Mouse (Mus musculus): ENCODE data around the gene Vsx2. TPM values are rescaled to one million over a fixed set of nuclear protein-coding genes. Genes with fewer than 3 reads are reported as not detected.
"Not testable (repeated sequence)": the region's sequence is repeated elsewhere in the genome, so short reads cannot be mapped to it uniquely, and the experiment has no call there.

Gene Vsx2
- not detected in 2 replicates for polyA plus RNA-seq (2015; fragmentation: Nextera tagmentation; extraction: Ambion mirVana)

- Histone ChIP-seq H3K9ac (no peak within 1 kb of the TSS), H3K27me3 (peaks cover 89% of the 10 kb centered on the region), H3K4me3 (replicated peaks) (no peak within 1 kb of the TSS), H3K4me2 (0 out of 2 replicates have a peak within 1 kb of the TSS, but pooled peaks have one; percentile 26), H3K4me1 (peaks cover 24% of the 10 kb centered on the region), H3K9me3 (replicated peaks) (no peaks in the 10 kb centered on the region), H3K36me3 (no peaks in the 10 kb centered on the region), H3K27ac (no peak within 1 kb of the TSS)
- WGBS: 4% methylated on average over 25 of the region's 25 CpGs
- no peak for ATAC-seq (replicated peaks; ENCODE audit: low FRiP score)
These were observed at the start of gene Vsx2 for GRCm38 (mm10) chr12:84569336-84569970. Vsx2 (plus strand) TSS chr12:84569762.

DNA sequence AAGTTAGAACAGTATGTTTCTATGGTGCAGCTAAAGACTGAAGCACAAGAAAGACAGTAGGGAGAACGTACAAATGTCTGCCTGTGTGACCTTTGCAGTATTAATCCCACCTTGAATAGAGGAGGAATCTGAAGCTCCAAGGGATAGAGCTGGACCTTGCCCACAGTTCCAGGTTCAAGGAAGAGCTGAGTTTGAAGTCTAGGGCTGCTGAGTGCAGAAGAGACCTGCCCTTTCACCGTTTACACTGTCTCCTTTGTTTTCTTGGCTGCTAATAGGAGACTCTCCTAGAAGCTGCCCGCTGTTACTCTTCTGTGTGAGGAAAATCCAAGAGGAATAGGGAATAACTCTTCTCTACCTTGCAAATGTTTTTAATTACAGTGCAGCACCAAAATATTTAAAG is 45.8 kb upstream of the Vsx2 start:
- H3K27ac ChIP-seq: no peak overlapping the region
- no peak overlapping the region for H3K4me3 ChIP-seq (replicated peaks)
- no peaks in the 10 kb centered on the region for H3K27me3 ChIP-seq
- no peaks in the 10 kb centered on the region for H3K36me3 ChIP-seq
- H3K4me2 ChIP-seq: no peak overlapping the region
- WGBS: 53% methylated on average over 3 of the region's 3 CpGs
- no peaks in the 10 kb centered on the region for H3K9me3 ChIP-seq (replicated peaks)
- no peak for ATAC-seq (replicated peaks; ENCODE audit: low FRiP score)
- peaks cover 24% of the 10 kb centered on the region for H3K4me1 ChIP-seq
- H3K9ac ChIP-seq: no peak overlapping the region

- no peaks in the 10 kb centered on the region for H3K9me3 ChIP-seq (replicated peaks)
- H3K4me3 ChIP-seq (replicated peaks): no peak overlapping the region
- H3K27me3 ChIP-seq: no peaks in the 10 kb centered on the region
- H3K4me2 ChIP-seq: no peak overlapping the region
- WGBS: 29% methylated on average over 11 of the region's 11 CpGs
- ATAC-seq (replicated peaks; ENCODE audit: low FRiP score): 0 out of 2 replicates have a peak, but pooled peaks have one; percentile 18
- H3K27ac ChIP-seq: no peak overlapping the region
- no peak overlapping the region for H3K9ac ChIP-seq
- H3K4me1 ChIP-seq: peaks cover 24% of the 10 kb centered on the region
- H3K36me3 ChIP-seq: no peaks in the 10 kb centered on the region
These were observed 45.2 kb upstream of the Vsx2 start for GRCm38 (mm10) chr12:84524147-84525050.

- WGBS: 70% methylated on average over 12 of the region's 12 CpGs
These were observed 44.1 kb upstream of the Vsx2 start for GRCm38 (mm10) chr12:84525422-84525821.

DNA sequence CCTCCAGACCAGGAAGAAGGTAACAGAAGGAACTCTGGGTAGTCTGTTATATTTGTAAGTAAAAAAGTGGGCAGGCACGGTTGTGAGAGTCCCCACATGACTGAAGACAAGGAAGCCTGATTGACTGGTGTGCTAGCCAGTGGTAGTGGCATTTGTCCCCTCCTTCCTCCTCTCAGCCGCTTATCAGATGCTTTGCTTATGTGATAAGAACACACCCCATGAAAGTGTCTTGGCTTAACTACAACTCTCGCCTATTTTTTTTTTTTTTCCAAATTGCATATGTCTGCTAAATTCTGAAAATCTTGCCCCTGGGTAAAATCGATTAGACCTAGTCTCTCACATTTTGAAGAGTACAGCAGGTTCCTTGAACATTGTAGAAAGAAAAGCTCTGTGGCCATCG is 39.1 kb upstream of the Vsx2 start:
- Histone ChIP-seq H3K27ac (no peak overlapping the region), H3K4me3 (replicated peaks) (no peak overlapping the region), H3K9ac (no peak overlapping the region), H3K36me3 (peaks cover 15% of the 10 kb centered on the region; the same call in 1 of the 2 replicates), H3K9me3 (replicated peaks) (no peaks in the 10 kb centered on the region), H3K4me1 (peaks cover 8% of the 10 kb centered on the region), H3K4me2 (no peak overlapping the region), H3K27me3 (no peaks in the 10 kb centered on the region)
- no peak for ATAC-seq (replicated peaks; ENCODE audit: low FRiP score)
- WGBS: 88% methylated on average over 5 of the region's 5 CpGs

More at GRCm38 (mm10) chr12:84525422-84525821, 44.1 kb upstream of the Vsx2 start:
- Histone ChIP-seq H3K27me3 (no peaks in the 10 kb centered on the region), H3K4me3 (replicated peaks) (no peak overlapping the region), H3K4me1 (peaks cover 24% of the 10 kb centered on the region), H3K4me2 (0 out of 2 replicates have a peak overlapping the region, but pooled peaks have one; percentile 14), H3K9ac (no peak overlapping the region), H3K27ac (0 out of 2 replicates have a peak overlapping the region, but pooled peaks have one; percentile 56), H3K9me3 (replicated peaks) (no peaks in the 10 kb centered on the region), H3K36me3 (no peaks in the 10 kb centered on the region)
- 0 out of 2 replicates have a peak, but pooled peaks have one; percentile 52 for ATAC-seq (replicated peaks; ENCODE audit: low FRiP score)

- WGBS: 65% methylated on average over 13 of the region's 13 CpGs
- ATAC-seq (replicated peaks; ENCODE audit: low FRiP score): no peak
- Histone ChIP-seq H3K9ac (no peak overlapping the region), H3K4me3 (replicated peaks) (no peak overlapping the region), H3K27me3 (no peaks in the 10 kb centered on the region), H3K9me3 (replicated peaks) (no peaks in the 10 kb centered on the region), H3K4me1 (no peaks in the 10 kb centered on the region), H3K27ac (no peak overlapping the region), H3K36me3 (peaks cover 15% of the 10 kb centered on the region; the same call in 1 of the 2 replicates), H3K4me2 (no peak overlapping the region)
These were observed 37.4 kb upstream of the Vsx2 start for GRCm38 (mm10) chr12:84531906-84532829.

DNA sequence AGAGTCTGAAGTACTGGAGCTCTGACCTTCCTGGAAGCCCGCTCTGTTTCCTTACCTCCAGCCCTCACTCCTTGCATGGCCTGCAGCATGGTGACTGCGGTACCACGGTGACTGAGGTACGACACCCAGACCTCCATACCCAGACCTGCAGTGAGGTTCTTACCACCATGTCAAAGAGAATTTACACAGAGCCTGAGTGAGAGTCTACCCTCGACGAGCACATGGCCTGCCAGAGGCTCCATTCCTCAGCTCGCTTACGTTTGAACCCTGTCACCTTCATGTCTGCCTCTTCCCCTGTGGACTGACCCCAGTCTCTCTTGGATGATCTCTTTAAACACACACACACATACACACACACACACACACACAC is 36.7 kb upstream of the Vsx2 start:
- no peak for ATAC-seq (replicated peaks; ENCODE audit: low FRiP score)
- Histone ChIP-seq H3K27ac (no peak overlapping the region), H3K9me3 (replicated peaks) (no peaks in the 10 kb centered on the region), H3K27me3 (no peaks in the 10 kb centered on the region), H3K9ac (no peak overlapping the region), H3K4me3 (replicated peaks) (no peak overlapping the region), H3K4me1 (no peaks in the 10 kb centered on the region), H3K36me3 (peaks cover 15% of the 10 kb centered on the region; the same call in 1 of the 2 replicates), H3K4me2 (no peak overlapping the region)
- WGBS: 76% methylated on average over 8 of the region's 8 CpGs

DNA sequence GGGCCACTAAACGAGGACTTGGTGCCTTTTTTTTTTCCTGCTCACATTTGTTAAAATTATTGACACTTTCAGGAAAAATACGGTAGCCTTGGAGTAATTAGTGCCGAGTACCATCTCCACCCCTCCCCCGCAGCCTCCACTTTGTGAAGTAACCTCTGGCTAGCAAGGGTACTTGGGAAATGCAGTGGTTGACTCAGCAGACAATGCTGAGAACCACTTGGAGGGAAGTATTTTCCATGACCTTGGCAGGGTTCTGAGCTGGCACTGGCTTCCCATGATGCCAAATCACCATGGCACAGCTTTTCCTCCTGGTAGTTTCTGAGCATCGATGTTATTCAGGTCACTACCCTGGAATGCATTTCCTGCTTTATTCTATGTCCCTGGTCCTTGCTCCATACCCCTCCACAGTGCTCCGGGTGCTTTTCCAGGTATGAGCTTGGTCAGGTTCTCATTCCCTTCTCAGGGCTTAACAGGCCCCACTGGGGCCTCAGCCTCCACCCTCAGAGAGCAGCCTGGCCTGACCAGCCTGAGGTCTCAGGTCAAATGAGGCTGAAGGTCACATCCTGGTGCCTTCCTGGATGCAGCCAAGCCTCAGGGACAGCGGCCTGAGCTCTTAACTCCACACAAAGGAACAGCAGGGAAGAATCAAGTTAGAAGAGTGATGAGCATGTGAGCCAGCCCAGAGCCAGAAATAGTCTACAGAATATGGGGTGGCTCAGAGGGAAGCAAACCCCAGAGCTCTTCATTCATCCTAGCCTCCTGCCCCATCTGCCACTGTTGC is 35.7 kb upstream of the Vsx2 start:
- Histone ChIP-seq H3K36me3 (peaks cover 15% of the 10 kb centered on the region; the same call in 1 of the 2 replicates), H3K9me3 (replicated peaks) (no peaks in the 10 kb centered on the region), H3K27me3 (no peaks in the 10 kb centered on the region), H3K4me1 (no peaks in the 10 kb centered on the region), H3K4me2 (no peak overlapping the region), H3K4me3 (replicated peaks) (no peak overlapping the region), H3K9ac (no peak overlapping the region), H3K27ac (no peak overlapping the region)
- WGBS: 72% methylated on average over 7 of the region's 7 CpGs
- no peak for ATAC-seq (replicated peaks; ENCODE audit: low FRiP score)

DNA sequence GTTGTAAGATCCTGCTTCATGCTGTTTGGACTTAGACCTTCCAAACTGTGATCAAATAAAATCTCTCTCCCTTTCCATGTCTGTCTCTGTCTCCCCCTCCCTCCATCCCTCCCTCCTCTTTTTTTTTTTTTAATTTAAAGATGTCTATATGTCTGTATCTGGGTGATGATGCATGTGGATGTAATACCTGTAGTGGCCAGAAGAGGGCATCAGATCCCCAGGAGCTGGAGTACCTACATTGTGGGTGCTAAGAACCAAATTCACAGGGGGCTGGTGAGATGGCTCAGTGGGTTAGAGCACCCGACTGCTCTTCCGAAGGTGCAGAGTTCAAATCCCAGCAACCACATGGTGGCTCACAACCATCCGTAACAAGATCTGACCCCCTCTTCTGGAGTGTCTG is 30.0 kb upstream of the Vsx2 start:
- H3K4me2 ChIP-seq; ATAC-seq (replicated peaks; ENCODE audit: low FRiP score); H3K9me3 ChIP-seq (replicated peaks); H3K27me3 ChIP-seq; H3K4me1 ChIP-seq; H3K36me3 ChIP-seq; H3K9ac ChIP-seq; H3K4me3 ChIP-seq (replicated peaks); H3K27ac ChIP-seq: not testable (repeated sequence)
- 90% methylated on average over 3 of the region's 3 CpGs for WGBS

- no peak overlapping the region for H3K4me2 ChIP-seq
- no peaks in the 10 kb centered on the region for H3K36me3 ChIP-seq
- ATAC-seq (replicated peaks; ENCODE audit: low FRiP score): no peak
- 0 out of 2 replicates have a peak, but pooled peaks cover 2% of the 10 kb centered on the region for H3K4me1 ChIP-seq
- H3K9ac ChIP-seq: no peak overlapping the region
- H3K9me3 ChIP-seq (replicated peaks): no peaks in the 10 kb centered on the region
- H3K27ac ChIP-seq: no peak overlapping the region
- no peak overlapping the region for H3K4me3 ChIP-seq (replicated peaks)
- H3K27me3 ChIP-seq: no peaks in the 10 kb centered on the region
- 76% methylated on average over 11 of the region's 11 CpGs for WGBS
These were observed 28.1 kb upstream of the Vsx2 start for GRCm38 (mm10) chr12:84541391-84541958.

Data from kidney, embryonic 15.5 days (tissue).